Mouse (Mus musculus) heart, adult 18-20 months (tissue): ENCODE measurements around the gene Slc4a2. TPM values are rescaled to one million over a fixed set of nuclear protein-coding genes. Genes with fewer than 3 reads are reported as not detected.

Source experiments
- DNase-seq, 2 experiments: peaks; one replicate each; pipeline ENCODE4 v3.0.0; 2021 to 2022; ENCODE audit warnings: mixed read lengths in 1 of 2
- total RNA-seq, 2 experiments: library from RNA; stranded (reverse); gene quantifications; 2 replicates each; pipeline ENCODE4 v1.2.3; 2021

Gene Slc4a2
- total RNA-seq, 2 experiments from 2014 or later: 25.5 to 30.3 TPM

DNA sequence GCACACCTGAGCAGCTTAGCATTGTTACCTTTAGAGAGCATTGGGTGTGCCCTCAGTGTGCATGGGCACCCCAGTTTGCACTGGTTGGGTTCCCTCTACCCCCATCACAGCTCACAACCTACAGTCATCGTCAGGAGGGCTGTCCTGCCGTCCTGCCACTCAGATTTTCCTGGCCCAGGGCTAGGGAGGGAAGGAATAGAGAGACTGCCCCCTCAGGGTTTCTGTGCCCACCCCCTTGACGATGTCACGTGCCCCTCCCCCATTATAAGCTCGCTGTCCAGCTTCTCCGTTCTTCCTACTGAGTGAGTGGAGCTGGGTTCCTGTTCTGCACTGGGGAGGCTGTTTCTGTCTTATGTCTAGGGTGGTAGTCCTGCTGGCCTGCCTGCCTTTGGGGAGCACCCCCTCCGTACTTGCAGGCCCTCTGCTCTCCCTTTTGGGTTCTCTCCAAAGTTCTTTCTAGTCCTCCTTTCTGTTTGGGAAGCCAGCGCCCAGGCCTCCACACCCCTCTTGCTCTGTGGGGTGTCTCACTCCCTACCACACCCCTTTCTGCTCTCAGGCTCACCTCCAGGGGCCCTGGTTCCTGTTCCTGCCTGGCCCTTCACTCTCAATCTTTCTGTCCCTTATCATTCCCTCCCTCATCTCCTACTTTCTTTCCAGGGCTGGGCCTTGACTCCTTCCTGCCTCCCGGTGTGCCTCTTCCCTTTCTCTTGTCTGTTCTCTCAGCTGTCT lies 3.1 kb downstream of the Slc4a2 start:
- DNase-seq: no peak

DNA sequence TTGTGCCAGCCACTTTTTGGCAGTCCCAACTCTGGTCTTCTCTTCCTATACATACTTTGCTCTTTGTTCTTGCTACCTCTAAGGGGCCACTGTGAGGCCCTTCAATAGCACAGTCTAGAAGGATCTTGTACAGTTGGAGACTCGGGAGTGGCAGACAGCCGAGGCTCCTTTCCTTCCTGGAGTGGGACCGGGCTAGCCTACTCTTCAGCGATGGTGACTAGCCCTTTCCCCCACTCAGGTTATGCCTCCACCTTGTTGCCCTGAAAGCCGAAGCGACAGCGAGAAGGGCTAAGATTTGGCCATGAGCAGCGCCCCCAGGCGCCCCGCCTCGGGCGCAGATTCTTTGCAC lies 3.6 kb downstream of the Slc4a2 start:
- DNase-seq: no peak

DNA sequence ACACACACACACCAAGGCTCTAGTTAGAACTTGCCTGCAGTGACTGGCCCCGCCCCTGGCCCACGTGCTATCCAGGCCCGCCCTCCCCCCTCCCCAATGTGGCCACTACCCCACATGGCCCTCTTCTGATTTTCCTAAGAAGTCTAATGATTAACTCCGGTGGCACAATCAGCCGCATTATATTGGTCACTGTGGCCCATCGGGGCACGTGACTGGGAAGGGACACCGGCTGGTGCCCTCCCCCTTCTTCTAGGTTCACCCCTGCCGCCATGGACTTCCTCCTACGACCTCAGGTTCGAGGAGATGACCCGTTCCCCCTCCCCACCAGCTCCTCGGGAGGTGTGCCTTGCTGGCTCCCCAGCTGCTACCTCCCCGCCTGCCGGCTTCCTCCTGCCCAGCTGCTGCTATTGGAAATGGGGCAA lies 4.4 kb downstream of the Slc4a2 start:
- no peak for DNase-seq

GRCm38 (mm10) chr5:24428596-24428995 lies 5.0 kb downstream of the Slc4a2 start:
- no peak for DNase-seq

- DNase-seq: peak in 1 of 2 experiments; percentile 23
These were observed 10.4 kb downstream of the Slc4a2 start for GRCm38 (mm10) chr5:24433993-24434392.

DNA sequence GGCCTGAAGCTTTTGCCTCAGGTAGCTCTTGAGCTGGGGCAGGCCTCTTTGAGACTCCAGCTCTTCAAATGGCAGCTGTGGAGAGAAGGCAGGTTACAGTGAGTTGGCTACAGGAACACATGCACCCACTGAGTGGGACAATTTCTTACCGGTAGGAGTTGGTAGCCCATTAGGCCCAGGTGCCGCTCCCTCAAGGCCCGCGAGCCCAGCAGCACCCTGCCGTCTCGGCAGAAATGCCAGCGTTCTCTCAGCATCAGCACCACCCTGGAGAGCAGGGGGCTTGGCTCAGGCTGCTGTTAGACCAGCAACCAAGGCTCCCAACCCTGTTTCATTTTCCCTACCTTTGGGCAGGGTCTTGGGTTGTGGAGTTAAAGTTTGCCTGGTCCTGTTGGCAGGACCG lies 17.6 kb downstream of the Slc4a2 start:
- no peak for DNase-seq

GRCm38 (mm10) chr5:24442029-24442428 lies 18.4 kb downstream of the Slc4a2 start:
- DNase-seq: peak in 1 of 2 experiments; percentile 25

DNA sequence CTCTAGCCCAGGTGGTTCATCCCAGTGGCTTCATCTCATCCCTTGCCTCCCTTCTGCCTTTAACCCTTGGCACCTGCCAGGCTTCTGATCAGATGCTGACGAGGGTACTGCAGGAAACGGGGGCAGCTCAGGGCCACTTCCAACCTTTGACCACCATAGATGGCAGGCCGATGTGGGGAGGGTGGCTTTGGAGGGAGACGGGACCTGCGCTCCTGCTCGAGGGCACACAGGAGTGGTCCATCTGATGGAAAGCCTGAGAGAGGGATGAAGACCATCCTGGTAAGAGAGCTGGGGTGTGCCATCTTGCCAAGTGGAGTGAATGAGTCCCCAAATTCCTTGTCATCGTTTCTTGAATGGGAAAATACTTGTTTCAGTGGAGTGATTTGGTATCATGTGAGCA lies 19.6 kb downstream of the Slc4a2 start:
- DNase-seq: no peak

GRCm38 (mm10) chr5:24443927-24444326 lies 20.3 kb downstream of the Slc4a2 start:
- no peak for DNase-seq

GRCm38 (mm10) chr5:24444746-24445427 lies 21.2 kb downstream of the Slc4a2 start, which contains the start of gene Fastk:
Gene Fastk (minus strand): TSS chr5:24445287.
- DNase-seq: peak; percentile 96 to 97

- DNase-seq: no peak
These were observed 21.9 kb downstream of the Slc4a2 start for GRCm38 (mm10) chr5:24445428-24446080.

GRCm38 (mm10) chr5:24446630-24447029 lies 23.0 kb downstream of the Slc4a2 start:
- DNase-seq: no peak

DNA sequence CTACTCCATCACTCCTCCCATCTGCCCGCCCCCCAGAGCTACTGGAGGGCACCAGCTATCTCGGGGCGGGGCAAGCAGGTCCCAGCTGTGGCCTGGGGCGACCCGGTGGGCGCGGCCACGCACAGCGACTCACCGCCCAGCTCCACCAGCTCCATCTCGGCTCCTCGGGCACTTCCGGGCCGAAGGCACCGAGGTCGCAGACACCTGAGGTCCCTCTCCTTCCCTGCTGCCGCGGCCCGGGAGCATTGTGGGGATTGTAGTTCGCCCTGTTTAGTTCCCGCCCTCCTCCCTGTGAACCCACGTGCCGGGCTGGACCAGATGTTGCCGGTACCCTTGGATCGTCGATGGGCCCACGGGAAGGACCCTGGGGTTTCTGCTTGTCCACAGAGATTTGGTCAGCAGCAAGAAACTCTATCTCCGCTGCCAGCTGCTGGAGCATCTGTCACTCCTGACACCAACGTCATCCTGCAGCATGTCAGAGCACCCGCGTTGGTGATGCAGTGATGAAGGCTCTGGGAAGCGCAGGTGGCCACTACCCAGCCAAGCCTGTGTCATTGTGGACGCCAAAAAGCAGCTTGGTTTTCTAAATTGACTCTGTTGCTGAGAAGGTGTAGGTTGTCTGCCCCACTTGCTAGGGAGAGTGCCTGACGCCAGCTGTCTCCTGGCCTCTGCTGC lies 24.1 kb downstream of the Slc4a2 start, which contains the start of gene Tmub1:
TSS of gene Tmub1 (minus strand) at position 231 of the 675 bp plus-strand sequence.
- peak; percentile 88 to 89 for DNase-seq

DNA sequence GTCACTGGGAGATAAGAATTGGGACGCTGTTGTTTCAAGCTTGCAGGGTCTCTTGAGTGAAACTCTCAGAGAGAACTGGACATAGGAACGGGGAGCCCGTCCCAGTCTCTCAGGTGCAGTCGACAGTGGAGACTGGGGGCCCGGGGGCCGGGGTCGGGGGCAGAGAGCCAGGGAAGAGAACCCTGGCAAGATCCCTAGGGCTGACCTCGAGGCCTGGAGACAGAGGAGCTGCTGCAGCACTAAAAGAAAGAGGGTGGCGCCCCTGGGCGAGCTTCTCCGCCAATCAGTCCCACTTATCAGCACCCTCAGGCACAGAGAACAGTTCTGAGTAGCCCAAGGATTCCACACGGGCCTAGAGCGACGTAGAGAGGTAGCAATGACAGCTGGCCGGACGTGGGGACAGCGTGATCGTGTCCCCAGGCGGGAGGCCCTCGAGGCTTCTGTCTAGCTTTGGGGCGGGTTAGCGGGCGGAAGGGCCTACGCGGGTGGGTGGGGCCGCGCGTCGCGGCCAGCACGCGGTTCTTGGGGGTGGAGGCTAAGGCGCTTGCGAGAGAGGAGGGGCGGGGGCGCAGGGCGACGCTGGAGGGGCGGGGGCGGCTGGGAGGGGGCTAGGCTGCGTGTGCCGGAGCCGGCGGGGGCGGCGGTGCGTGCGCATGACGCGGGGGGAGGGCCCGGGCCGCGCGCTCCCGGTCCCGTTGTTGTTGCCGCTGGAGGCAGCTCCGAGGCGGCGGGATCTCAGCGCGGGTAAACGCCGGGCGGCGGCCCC lies 27.8 kb downstream of the Slc4a2 start:
- peak; percentile 85 to 92 for DNase-seq

- DNase-seq: peak; percentile 42 to 60
These were observed 28.5 kb downstream of the Slc4a2 start, which contains the start of gene Agap3 for GRCm38 (mm10) chr5:24452030-24452690. Gene Agap3 (plus strand): TSS chr5:24452177.

- DNase-seq: peak; percentile 43 to 52
These were observed 29.1 kb downstream of the Slc4a2 start for GRCm38 (mm10) chr5:24452691-24453233.

DNA sequence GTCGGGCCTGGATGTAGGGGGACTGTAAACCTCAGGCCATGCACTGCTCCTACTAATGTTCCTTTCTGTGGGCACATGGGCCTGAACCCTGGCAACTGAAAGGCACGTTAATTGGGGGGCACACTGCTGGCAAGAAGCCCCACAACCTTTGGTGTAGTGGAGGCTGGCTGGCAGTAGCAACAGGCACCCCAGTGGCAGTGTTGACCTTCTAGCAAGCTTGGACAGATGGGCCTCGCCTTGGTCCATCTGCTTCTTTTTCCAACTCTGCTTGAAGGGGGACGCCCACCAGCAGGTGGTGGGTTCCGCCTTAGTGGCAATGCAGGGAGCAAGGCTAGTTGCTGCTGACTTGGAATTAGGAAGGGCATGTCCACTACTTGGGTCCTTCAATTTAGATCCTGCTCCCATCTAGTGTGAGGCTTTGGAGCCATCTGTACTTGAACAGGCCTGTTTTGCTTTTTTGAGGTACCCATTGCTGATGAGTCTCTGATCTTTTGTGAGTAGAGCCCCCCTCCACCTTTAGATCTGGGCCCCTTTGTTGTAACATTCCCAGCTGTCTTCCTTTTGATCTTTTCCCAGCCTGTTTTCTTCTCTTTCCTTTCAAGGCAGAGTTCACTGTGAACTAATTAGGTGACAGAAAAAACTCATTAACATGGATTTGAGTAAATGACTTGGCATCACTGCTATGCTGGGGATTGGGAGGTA lies 29.8 kb downstream of the Slc4a2 start:
- DNase-seq: peak in 1 of 2 experiments; percentile 21

- DNase-seq: peak in 1 of 2 experiments; percentile 57
These were observed 30.3 kb downstream of the Slc4a2 start for GRCm38 (mm10) chr5:24453985-24454303.

GRCm38 (mm10) chr5:24455076-24455475 lies 31.4 kb downstream of the Slc4a2 start:
- DNase-seq: no peak

- DNase-seq: peak in 1 of 2 experiments; percentile 22
These were observed 32.0 kb downstream of the Slc4a2 start for GRCm38 (mm10) chr5:24455613-24456012.
